Mouse (Mus musculus) heart, embryonic 15.5 days (tissue): ENCODE results near the gene Cdk5rap3. TPM values are rescaled to one million over a fixed set of nuclear protein-coding genes. Genes with fewer than 3 reads are reported as not detected.

Experiments
- ATAC-seq: fragments of 200-750 bp; cut with Nextera tagmentation; replicated peaks from 2 replicates; pipeline ENCODE4 v1.8.0; 2017; ENCODE audit warnings: low read depth, moderate TSS enrichment; ENCODE audit not compliant: insufficient number of reproducible peaks, insufficient read depth, low FRiP score
- H3K27ac ChIP-seq: fragments of 300-500 bp; sonication (generic); 2 replicates; pipeline ENCODE4 v1.5.1; 2015; ENCODE audit warnings: mild to moderate bottlenecking, inconsistent platforms
- H3K27me3 ChIP-seq: fragments of 300-500 bp; sonication (generic); 2 replicates; pipeline ENCODE4 v1.6.1; 2015; ENCODE audit warnings: inconsistent platforms
- H3K36me3 ChIP-seq: fragments of 300-500 bp; sonication (generic); 2 replicates; pipeline ENCODE4 v1.6.1; 2015; ENCODE audit warnings: mild to moderate bottlenecking, inconsistent platforms
- H3K4me1 ChIP-seq: fragments of 300-500 bp; sonication (generic); replicated peaks from 2 replicates; pipeline ENCODE4 v1.6.1; 2015; ENCODE audit warnings: inconsistent platforms
- H3K4me2 ChIP-seq: fragments of 300-500 bp; sonication (generic); 2 replicates; pipeline ENCODE4 v1.6.1; 2015; ENCODE audit warnings: inconsistent platforms, mild to moderate bottlenecking, moderate library complexity
- H3K4me3 ChIP-seq: fragments of 300-500 bp; sonication (generic); 2 replicates; pipeline ENCODE4 v1.5.1; 2015; ENCODE audit warnings: mild to moderate bottlenecking, inconsistent platforms
- H3K9ac ChIP-seq: fragments of 300-500 bp; sonication (generic); 2 replicates; pipeline ENCODE4 v1.6.1; 2015; ENCODE audit warnings: mild to moderate bottlenecking, inconsistent platforms
- H3K9me3 ChIP-seq: fragments of 300-500 bp; sonication (generic); replicated peaks from 2 replicates; pipeline ENCODE4 v1.6.1; 2016; ENCODE audit warnings: inconsistent platforms
- WGBS: fragments of 180-500 bp; shearing (Covaris S2); methylation state at CpG from one replicate; pipeline ENCODE4 v1.1.7; 2015; ENCODE audit warnings: mixed read lengths; 5-methylcytosine and 5-hydroxymethylcytosine counted together
- polyA plus RNA-seq: library from polyadenylated mRNA; unstranded; fragments of >200 nt; fragmentation: Nextera tagmentation; extraction: Ambion mirVana; gene quantifications from 2 replicates; pipeline ENCODE4 v1.2.1, GENCODE M21; 2015

Cdk5rap3 gene
- polyA plus RNA-seq, 1 experiment from 2014 or later, result 45.2 TPM

- H3K27me3 ChIP-seq, result no peaks in the 10 kb centered on the region
- no peak overlapping the region for H3K9ac ChIP-seq
- no peak overlapping the region for H3K27ac ChIP-seq
- WGBS, result 72% methylated on average over 8 of the region's 8 CpGs
- no peaks in the 10 kb centered on the region for H3K9me3 ChIP-seq
- ATAC-seq, result no peak
- no peaks in the 10 kb centered on the region for H3K36me3 ChIP-seq
- H3K4me2 ChIP-seq, result no peak overlapping the region
- H3K4me1 ChIP-seq, result no peaks in the 10 kb centered on the region; the same call in 1 of the 2 replicates
- H3K4me3 ChIP-seq, result no peak overlapping the region
Measured at GRCm38 (mm10) chr11:96886942-96887546, 29.3 kb downstream of the Cdk5rap3 start.

- Histone ChIP-seq H3K27me3 (no peaks in the 10 kb centered on the region), H3K4me2 (no peak overlapping the region), H3K4me3 (no peak overlapping the region), H3K27ac (no peak overlapping the region), H3K9me3 (no peaks in the 10 kb centered on the region), H3K9ac (no peak overlapping the region), H3K36me3 (no peaks in the 10 kb centered on the region), H3K4me1 (no peaks in the 10 kb centered on the region; the same call in 1 of the 2 replicates)
- WGBS, result 76% methylated on average over 5 of the region's 5 CpGs
- ATAC-seq, result no peak; the same call in 1 of the 2 replicates
Measured at GRCm38 (mm10) chr11:96885901-96886340, 30.4 kb downstream of the Cdk5rap3 start.

- Histone ChIP-seq H3K4me3 (no peak overlapping the region), H3K4me2 (no peak overlapping the region), H3K36me3 (no peaks in the 10 kb centered on the region), H3K9me3 (no peaks in the 10 kb centered on the region), H3K27me3 (peaks cover 30% of the 10 kb centered on the region), H3K9ac (no peak overlapping the region), H3K27ac (no peak overlapping the region), H3K4me1 (peaks cover 16% of the 10 kb centered on the region)
- 54% methylated on average over 9 of the region's 9 CpGs for WGBS
- no peak for ATAC-seq
Measured at GRCm38 (mm10) chr11:96880296-96880695, 36.0 kb downstream of the Cdk5rap3 start.

- no peak for ATAC-seq
- Histone ChIP-seq H3K27me3 (peaks cover 38% of the 10 kb centered on the region), H3K27ac (no peak overlapping the region), H3K4me3 (no peak overlapping the region), H3K9ac (no peak overlapping the region), H3K36me3 (no peaks in the 10 kb centered on the region), H3K4me2 (no peak overlapping the region), H3K9me3 (no peaks in the 10 kb centered on the region), H3K4me1 (peaks cover 17% of the 10 kb centered on the region)
- 43% methylated on average over 7 of the region's 7 CpGs for WGBS
Measured at GRCm38 (mm10) chr11:96879359-96879758, 36.9 kb downstream of the Cdk5rap3 start.

- no peak overlapping the region for H3K4me2 ChIP-seq
- H3K36me3 ChIP-seq, result no peaks in the 10 kb centered on the region
- no peak overlapping the region for H3K9ac ChIP-seq
- no peak for ATAC-seq
- H3K27ac ChIP-seq, result no peak overlapping the region
- 48% methylated on average over 3 of the region's 3 CpGs for WGBS
- no peak overlapping the region for H3K4me3 ChIP-seq
- H3K4me1 ChIP-seq, result peaks cover 17% of the 10 kb centered on the region
- no peaks in the 10 kb centered on the region for H3K9me3 ChIP-seq
- H3K27me3 ChIP-seq, result peaks cover 43% of the 10 kb centered on the region
Measured at GRCm38 (mm10) chr11:96878715-96879114, 37.6 kb downstream of the Cdk5rap3 start.

GRCm38 (mm10) chr11:96877071-96877470, 39.2 kb downstream of the Cdk5rap3 start:
- no peak overlapping the region for H3K27ac ChIP-seq
- H3K9me3 ChIP-seq, result no peaks in the 10 kb centered on the region
- peaks cover 25% of the 10 kb centered on the region for H3K4me1 ChIP-seq
- 47% methylated on average over 4 of the region's 4 CpGs for WGBS
- no peak for ATAC-seq
- H3K36me3 ChIP-seq, result no peaks in the 10 kb centered on the region
- no peak overlapping the region for H3K9ac ChIP-seq
- peaks cover 53% of the 10 kb centered on the region for H3K27me3 ChIP-seq
- H3K4me3 ChIP-seq, result no peak overlapping the region
- H3K4me2 ChIP-seq, result no peak overlapping the region

- Histone ChIP-seq H3K27ac (no peak overlapping the region), H3K36me3 (no peaks in the 10 kb centered on the region), H3K9me3 (no peaks in the 10 kb centered on the region), H3K27me3 (peaks cover 53% of the 10 kb centered on the region), H3K4me2 (peak overlapping the region; percentile 85), H3K9ac (no peak overlapping the region), H3K4me1 (peaks cover 25% of the 10 kb centered on the region), H3K4me3 (no peak overlapping the region)
- ATAC-seq, result peak; percentile 19; the same call in 1 of the 2 replicates
- WGBS, result 15% methylated on average over 13 of the region's 13 CpGs
Measured at GRCm38 (mm10) chr11:96876300-96877040, 39.8 kb downstream of the Cdk5rap3 start.

- no peaks in the 10 kb centered on the region for H3K9me3 ChIP-seq
- ATAC-seq, result peak; percentile 59
- H3K27me3 ChIP-seq, result peaks cover 57% of the 10 kb centered on the region
- peak overlapping the region; percentile 48 for H3K4me3 ChIP-seq
- under 1% methylated on average over 35 of the region's 35 CpGs for WGBS
- peaks cover 25% of the 10 kb centered on the region for H3K4me1 ChIP-seq
- H3K9ac ChIP-seq, result 0 out of 2 replicates have a peak overlapping the region, but pooled peaks have one; percentile 8
- H3K36me3 ChIP-seq, result no peaks in the 10 kb centered on the region
- H3K27ac ChIP-seq, result no peak overlapping the region
- H3K4me2 ChIP-seq, result peak overlapping the region; percentile 85
Measured at GRCm38 (mm10) chr11:96875745-96876144, 40.6 kb downstream of the Cdk5rap3 start.

- no peaks in the 10 kb centered on the region for H3K36me3 ChIP-seq
- 36% methylated on average over 4 of the region's 4 CpGs for WGBS
- H3K27me3 ChIP-seq, result peaks cover 57% of the 10 kb centered on the region
- H3K9ac ChIP-seq, result 0 out of 2 replicates have a peak overlapping the region, but pooled peaks have one; percentile 8
- H3K27ac ChIP-seq, result no peak overlapping the region
- H3K4me2 ChIP-seq, result peak overlapping the region; percentile 85
- H3K4me1 ChIP-seq, result peaks cover 25% of the 10 kb centered on the region
- ATAC-seq, result no peak
- no peaks in the 10 kb centered on the region for H3K9me3 ChIP-seq
- H3K4me3 ChIP-seq, result peak overlapping the region; percentile 48
Measured at GRCm38 (mm10) chr11:96875270-96875669, 41.0 kb downstream of the Cdk5rap3 start.

- H3K4me1 ChIP-seq, result peaks cover 25% of the 10 kb centered on the region
- H3K27ac ChIP-seq, result no peak overlapping the region
- H3K36me3 ChIP-seq, result no peaks in the 10 kb centered on the region
- ATAC-seq, result no peak
- no peak overlapping the region for H3K4me3 ChIP-seq
- H3K4me2 ChIP-seq, result no peak overlapping the region
- no peak overlapping the region for H3K9ac ChIP-seq
- no peaks in the 10 kb centered on the region for H3K9me3 ChIP-seq
- H3K27me3 ChIP-seq, result peaks cover 56% of the 10 kb centered on the region
- 44% methylated on average over 11 of the region's 11 CpGs for WGBS
Measured at GRCm38 (mm10) chr11:96873601-96874140, 42.6 kb downstream of the Cdk5rap3 start.
